ENCODE assay signal across 9 mouse cellular contexts in the genomic region with DNA sequence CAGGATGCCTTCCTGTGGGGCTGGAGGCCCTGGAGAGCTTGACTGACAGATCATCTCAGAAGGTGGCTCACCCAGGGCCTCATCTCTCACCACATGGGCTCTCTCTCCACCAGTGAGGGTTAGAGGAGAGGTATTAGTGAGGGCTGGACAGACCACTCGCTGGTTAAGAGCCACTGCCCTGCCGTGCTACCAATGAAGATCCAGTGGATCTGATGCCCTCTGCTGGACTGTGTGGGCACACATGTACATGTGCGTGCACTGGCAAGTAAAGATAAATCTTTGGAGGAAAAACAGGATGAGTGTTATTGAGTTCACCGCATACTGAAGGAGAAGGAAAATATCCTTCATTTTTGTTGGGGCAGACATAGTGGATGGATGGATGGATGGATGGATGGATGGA. TPM values are rescaled to one million over a fixed set of nuclear protein-coding genes. Genes with fewer than 3 reads are reported as not detected.
A peak's percentile ranks its signal among the peaks of the same experiment; 100 is the strongest.
DNase-seq lines count a peak whose midpoint lies in the region; ATAC-seq and TF ChIP-seq lines count a peak whose summit lies in the region.
"Had no signal": no experiment of that assay in that cellular context is flagged by ENCODE, and none has a peak within 500 bp of the region (broad histone marks: within the 10 kb centered on the region; RNA-seq: fewer than 3 reads in every experiment).

No protein-coding gene starts in this region.

- peak; percentile 64 for DNase-seq in intestine, embryonic 14.5 days (ENCODE audit: low spot score)
- DNase-seq in brain, adult 2 months (ENCODE audit: low read depth, low spot score), result peak; percentile 91
- peak; percentile 83 for DNase-seq in kidney, postnatal 10 days

- no peaks in the 10 kb centered on the region for H3K36me3 ChIP-seq in intestine, embryonic 14.5 days (ENCODE audit: control insufficient read depth, insufficient read depth, low read length)
- H3K36me3 ChIP-seq in intestine, embryonic 16.5 days (ENCODE audit: control insufficient read depth, insufficient read depth, low read length), result no peaks in the 10 kb centered on the region
- H3K36me3 ChIP-seq in E14TG2a.4 (ENCODE audit: insufficient read depth, low read length), result no peaks in the 10 kb centered on the region
- no peaks in the 10 kb centered on the region for H3K36me3 ChIP-seq in forebrain, embryonic 16.5 days (ENCODE audit: control insufficient read depth, insufficient read depth)
- H3K36me3 ChIP-seq: hindbrain, embryonic 15.5 days had no signal

- 39% methylated on average over 4 of the region's 4 CpGs for WGBS in intestine, embryonic 14.5 days
- 40% methylated on average over 4 of the region's 4 CpGs for WGBS in intestine, embryonic 16.5 days
- WGBS in forebrain, embryonic 16.5 days, result 52% methylated on average over 4 of the region's 4 CpGs

- H3K9ac ChIP-seq in intestine, embryonic 14.5 days (ENCODE audit: low read length), result no peak overlapping the region
- no peak overlapping the region for H3K9ac ChIP-seq in intestine, embryonic 16.5 days (ENCODE audit: low read depth, low read length)
- H3K9ac ChIP-seq in forebrain, embryonic 16.5 days (replicated peaks; ENCODE audit: low read depth, low read length), result no peak overlapping the region
- H3K9ac ChIP-seq: hindbrain, embryonic 15.5 days had no signal

- no peak overlapping the region for H3K27ac ChIP-seq in intestine, embryonic 14.5 days (ENCODE audit: low read depth)
- H3K27ac ChIP-seq in intestine, embryonic 16.5 days (ENCODE audit: low read length), result no peak overlapping the region
- H3K27ac ChIP-seq in forebrain, embryonic 16.5 days (ENCODE audit: low read length), result no peak overlapping the region
- H3K27ac ChIP-seq: hindbrain, embryonic 15.5 days had no signal

- no peaks in the 10 kb centered on the region for H3K9me3 ChIP-seq in intestine, embryonic 14.5 days (ENCODE audit: control insufficient read depth, low read length)
- H3K9me3 ChIP-seq in intestine, embryonic 16.5 days (ENCODE audit: control insufficient read depth, low read length), result no peaks in the 10 kb centered on the region
- H3K9me3 ChIP-seq in E14TG2a.4 (ENCODE audit: low read length), result peaks cover 2% of the 10 kb centered on the region; the same call in 1 of the 2 replicates
- no peaks in the 10 kb centered on the region for H3K9me3 ChIP-seq in forebrain, embryonic 16.5 days (ENCODE audit: control insufficient read depth, low read length)
- H3K9me3 ChIP-seq: hindbrain, embryonic 15.5 days had no signal

- no peak for ATAC-seq in intestine, embryonic 14.5 days (replicated peaks; ENCODE audit: low FRiP score, low TSS enrichment, low read depth)
- no peak for ATAC-seq in intestine, embryonic 16.5 days
- peak; percentile 57; the same call in 1 of the 2 replicates for ATAC-seq in forebrain, embryonic 16.5 days
- 0 out of 2 replicates have a peak, but pooled peaks have one; percentile 51 for ATAC-seq in megakaryocyte-erythroid progenitor cell, adult 5-6 weeks (replicated peaks; ENCODE audit: low FRiP score, low TSS enrichment, poor library complexity, severe bottlenecking)
- no peak for ATAC-seq in erythroid progenitor cell, adult 5-6 weeks (replicated peaks; ENCODE audit: low FRiP score, poor library complexity, severe bottlenecking)

- no peak overlapping the region for H3K4me2 ChIP-seq in intestine, embryonic 14.5 days (ENCODE audit: low read length)
- no peak overlapping the region for H3K4me2 ChIP-seq in intestine, embryonic 16.5 days (ENCODE audit: low read depth, low read length)
- no peak overlapping the region for H3K4me2 ChIP-seq in forebrain, embryonic 16.5 days (ENCODE audit: low read length)
- H3K4me2 ChIP-seq: hindbrain, embryonic 15.5 days had no signal

- TF ChIP-seq CTCF in E14TG2a.4 (conservative IDR thresholded peaks at IDR 0.05; ENCODE audit: low read length), result 0 out of 2 replicates have a peak, but pooled peaks have one; percentile 11

- H3K27me3 ChIP-seq in intestine, embryonic 14.5 days (replicated peaks; ENCODE audit: control insufficient read depth, insufficient read depth, low read length), result 0 out of 2 replicates have a peak, but pooled peaks cover 4% of the 10 kb centered on the region
- 0 out of 2 replicates have a peak, but pooled peaks cover under 1% of the 10 kb centered on the region for H3K27me3 ChIP-seq in intestine, embryonic 16.5 days (replicated peaks; ENCODE audit: control insufficient read depth, insufficient read depth, low read length)
- peaks cover 34% of the 10 kb centered on the region for H3K27me3 ChIP-seq in E14TG2a.4 (ENCODE audit: insufficient read depth, low read length)
- 0 out of 2 replicates have a peak, but pooled peaks cover 3% of the 10 kb centered on the region for H3K27me3 ChIP-seq in forebrain, embryonic 16.5 days (replicated peaks; ENCODE audit: control insufficient read depth, insufficient read depth, low read length)

- H3K4me3 ChIP-seq in intestine, embryonic 14.5 days (ENCODE audit: low read depth, low read length), result no peak overlapping the region
- no peak overlapping the region for H3K4me3 ChIP-seq in intestine, embryonic 16.5 days (ENCODE audit: low read length)
- no peak overlapping the region for H3K4me3 ChIP-seq in E14TG2a.4 (replicated peaks; ENCODE audit: low read length)
- H3K4me3 ChIP-seq in forebrain, embryonic 16.5 days (replicated peaks; ENCODE audit: low read length), result no peak overlapping the region
- H3K4me3 ChIP-seq: hindbrain, embryonic 15.5 days had no signal

- 0 out of 2 replicates have a peak, but pooled peaks cover under 1% of the 10 kb centered on the region for H3K4me1 ChIP-seq in intestine, embryonic 14.5 days (replicated peaks; ENCODE audit: control insufficient read depth, insufficient read depth, low read length)
- H3K4me1 ChIP-seq in intestine, embryonic 16.5 days (ENCODE audit: control insufficient read depth, insufficient read depth, low read length), result no peaks in the 10 kb centered on the region
- H3K4me1 ChIP-seq in E14TG2a.4 (replicated peaks; ENCODE audit: low read depth, low read length), result peaks cover 14% of the 10 kb centered on the region
- H3K4me1 ChIP-seq in forebrain, embryonic 16.5 days (replicated peaks; ENCODE audit: control insufficient read depth, insufficient read depth, low read length), result peaks cover under 1% of the 10 kb centered on the region
- H3K4me1 ChIP-seq: hindbrain, embryonic 15.5 days had no signal

RNA-seq across cellular contexts. Expression of gene Cmc2, which starts 52.6 kb away (rescaled TPM):
- polyA plus RNA-seq in intestine, embryonic 14.5 days (2014; fragmentation: Nextera tagmentation; extraction: Ambion mirVana), result 73.7 and 85.1 TPM in 2 replicates
- 68.1 and 77.2 TPM in 2 replicates for polyA plus RNA-seq in intestine, embryonic 16.5 days (2015; fragmentation: Nextera tagmentation; extraction: Ambion mirVana)
- polyA plus RNA-seq in forebrain, embryonic 16.5 days (2015; fragmentation: Nextera tagmentation; extraction: Ambion mirVana), result 28.6 and 30.8 TPM in 2 replicates
- total RNA-seq in megakaryocyte-erythroid progenitor cell, adult 5-6 weeks (2014; fragmentation: Nextera tagmentation), result 45.4 and 48.0 TPM in 2 replicates
- total RNA-seq in megakaryocyte-erythroid progenitor cell, adult 5-6 weeks (2017), result 51.6 and 53.3 TPM in 2 replicates
- 38.6 and 67.4 TPM in 2 replicates for total RNA-seq in erythroid progenitor cell, adult 5-6 weeks (2015; ENCODE audit: low replicate concordance)
- total RNA-seq in erythroid progenitor cell, adult 5-6 weeks (2017; ENCODE audit: low replicate concordance), result 87.8 and 107 TPM in 2 replicates

RNA-seq across cellular contexts. Expression of gene Cenpn, which starts 52.8 kb away (rescaled TPM):
- 38.4 and 39.2 TPM in 2 replicates for polyA plus RNA-seq in intestine, embryonic 14.5 days (2014; fragmentation: Nextera tagmentation; extraction: Ambion mirVana)
- polyA plus RNA-seq in intestine, embryonic 16.5 days (2015; fragmentation: Nextera tagmentation; extraction: Ambion mirVana), result 20.4 and 26.9 TPM in 2 replicates
- polyA plus RNA-seq in forebrain, embryonic 16.5 days (2015; fragmentation: Nextera tagmentation; extraction: Ambion mirVana), result 13.5 and 15.2 TPM in 2 replicates
- total RNA-seq in megakaryocyte-erythroid progenitor cell, adult 5-6 weeks (2014; fragmentation: Nextera tagmentation), result 48.4 and 59.1 TPM in 2 replicates
- total RNA-seq in megakaryocyte-erythroid progenitor cell, adult 5-6 weeks (2017), result 44.1 and 44.8 TPM in 2 replicates
- total RNA-seq in erythroid progenitor cell, adult 5-6 weeks (2015; ENCODE audit: low replicate concordance), result 72.8 and 106 TPM in 2 replicates
- total RNA-seq in erythroid progenitor cell, adult 5-6 weeks (2017; ENCODE audit: low replicate concordance), result 62.6 and 77.5 TPM in 2 replicates

Comparison
In these comparisons a context has a peak if more than half of its experiments do, and no peak if none do; other contexts are left out.
1. ATAC-seq: peak in forebrain, embryonic 16.5 days (single experiment) and megakaryocyte-erythroid progenitor cell, adult 5-6 weeks (single experiment); none in intestine, embryonic 14.5 days (single experiment), intestine, embryonic 16.5 days (single experiment) and erythroid progenitor cell, adult 5-6 weeks (single experiment).
2. Peak in every context shown above with its lines, with median percentiles within 50 percentile points of each other: DNase-seq.